Mouse (Mus musculus) adrenal gland, adult 8-10 months (tissue): ENCODE data around the gene Zdhhc3. TPM values are rescaled to one million over a fixed set of nuclear protein-coding genes. Genes with fewer than 3 reads are reported as not detected.

Source experiments
- DNase-seq: peaks from one replicate; pipeline ENCODE4 v3.0.0; 2022
- total RNA-seq, 4 experiments: library from RNA; stranded (reverse); gene quantifications; 2 replicates each; pipeline ENCODE4 v1.2.4; 2022

Gene Zdhhc3
- 10 to 100 TPM; 59.3 to 76.6 (median 71.0) TPM for total RNA-seq

DNA sequence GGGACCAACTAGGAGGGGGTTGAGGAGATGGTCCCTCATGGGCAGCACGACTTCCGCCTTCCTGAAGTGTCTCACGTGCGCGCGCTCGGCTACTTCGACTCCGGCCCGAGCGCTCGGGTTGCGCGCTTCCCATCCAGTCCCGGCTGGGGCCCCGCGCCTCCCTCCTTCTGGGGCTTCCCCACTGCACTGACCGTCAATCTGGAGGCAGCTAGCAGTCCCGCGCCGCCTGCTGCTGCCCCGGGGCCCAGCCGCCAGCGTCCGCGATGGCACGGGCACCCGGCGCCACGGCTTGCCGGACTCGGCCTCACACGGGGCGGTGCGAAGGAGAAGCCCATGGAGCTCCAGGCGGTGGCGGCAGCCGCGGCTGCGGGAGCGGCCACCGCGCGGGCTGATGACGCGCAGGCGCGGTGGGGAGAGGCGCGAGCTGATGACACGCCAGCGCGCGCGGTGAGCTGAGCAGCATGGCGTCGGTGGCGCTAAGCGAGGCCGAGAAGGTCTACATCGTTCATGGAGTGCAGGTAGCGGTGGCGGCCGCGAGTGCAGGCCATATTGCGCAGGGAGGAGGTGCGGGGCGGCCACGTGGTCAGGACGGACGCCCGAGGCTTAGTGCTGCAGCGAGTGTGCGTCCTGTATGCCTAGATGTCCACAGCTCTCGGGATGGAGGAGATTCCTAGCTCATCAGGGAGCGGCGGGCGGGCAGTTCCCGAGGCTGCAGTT, at the start of gene Zdhhc3, which contains the start of gene Exosc7:
Gene Zdhhc3 (minus strand): TSS at position 401 of the 717 bp plus-strand sequence.
Gene Exosc7 (plus strand): TSS at position 411 of the 717 bp plus-strand sequence.
- DNase-seq, result peak; percentile 79

DNA sequence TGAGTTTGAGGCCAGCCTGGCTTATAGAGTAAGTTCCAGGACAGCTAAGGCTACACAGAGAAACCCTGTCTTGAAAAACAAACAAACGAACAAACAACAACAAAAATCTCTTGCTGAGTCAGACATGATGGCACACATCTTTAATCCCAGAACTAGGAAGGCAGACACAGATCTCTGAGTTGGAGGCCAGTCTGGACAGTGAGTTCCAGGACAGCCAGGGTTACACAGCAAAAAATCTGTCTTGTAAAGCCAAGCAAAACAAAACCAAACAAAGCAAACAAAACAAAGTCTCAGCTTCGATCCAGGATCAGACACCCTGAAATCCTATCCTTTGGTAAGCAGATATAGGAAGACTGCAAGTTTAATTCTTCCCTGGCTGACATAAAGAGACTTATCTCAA, 48.8 kb upstream of the Zdhhc3 start:
- DNase-seq, result no peak

GRCm38 (mm10) chr9:123159330-123159729, 46.3 kb upstream of the Zdhhc3 start:
- peak; percentile 55 for DNase-seq

DNA sequence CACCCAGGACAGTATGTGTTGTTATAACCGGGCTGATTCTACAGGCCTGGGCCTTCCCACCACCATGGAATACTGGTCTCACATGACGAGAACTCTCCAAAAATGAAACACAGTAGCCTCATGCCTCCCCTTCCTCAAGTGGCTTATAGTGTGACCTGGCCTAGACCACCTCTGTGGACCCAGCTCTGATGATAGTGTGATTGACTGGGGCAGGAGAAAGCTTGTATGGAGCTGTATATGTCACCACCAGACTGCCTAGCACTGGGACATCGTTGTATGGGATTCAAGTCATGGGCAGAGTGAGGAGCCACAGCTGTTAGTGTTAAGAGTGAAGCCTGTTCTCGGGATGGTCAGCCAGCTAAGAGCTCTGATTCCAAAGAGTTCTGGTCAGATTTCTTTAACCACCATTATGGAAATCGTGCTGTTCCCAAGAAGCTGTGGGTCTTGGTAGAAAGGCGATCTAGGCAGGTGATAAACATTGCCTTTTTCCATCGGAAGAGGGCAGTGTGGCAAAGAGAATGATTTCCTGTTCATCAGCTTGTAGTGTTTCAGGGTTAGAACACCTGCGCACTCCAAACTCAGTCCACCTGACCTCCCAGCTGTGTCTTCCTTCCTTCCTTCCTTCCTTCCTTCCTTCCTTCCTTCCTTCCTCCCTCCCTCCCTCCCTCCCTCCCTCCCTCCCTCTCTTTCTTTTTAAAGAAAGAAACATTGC, 45.3 kb upstream of the Zdhhc3 start:
- no peak for DNase-seq

DNA sequence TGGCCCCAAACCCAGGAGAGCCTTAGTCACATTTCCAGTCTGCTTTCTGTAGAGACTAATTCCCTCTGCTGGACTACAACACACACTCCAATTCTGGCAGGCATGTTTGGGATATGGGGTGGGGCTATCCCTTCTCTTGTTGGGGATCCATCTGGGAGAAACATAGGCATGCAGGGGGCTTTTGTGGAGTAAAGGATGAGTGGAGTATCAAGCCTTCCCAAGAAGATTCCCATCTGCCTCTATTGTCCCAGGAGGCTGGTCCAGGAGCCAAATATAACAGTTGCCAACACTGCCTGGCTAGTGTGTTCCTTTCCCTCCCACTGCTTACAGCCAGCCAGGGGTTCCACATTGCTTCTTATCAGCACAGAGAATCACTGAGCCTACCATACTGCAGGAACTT, 44.7 kb upstream of the Zdhhc3 start:
- DNase-seq, result no peak

DNA sequence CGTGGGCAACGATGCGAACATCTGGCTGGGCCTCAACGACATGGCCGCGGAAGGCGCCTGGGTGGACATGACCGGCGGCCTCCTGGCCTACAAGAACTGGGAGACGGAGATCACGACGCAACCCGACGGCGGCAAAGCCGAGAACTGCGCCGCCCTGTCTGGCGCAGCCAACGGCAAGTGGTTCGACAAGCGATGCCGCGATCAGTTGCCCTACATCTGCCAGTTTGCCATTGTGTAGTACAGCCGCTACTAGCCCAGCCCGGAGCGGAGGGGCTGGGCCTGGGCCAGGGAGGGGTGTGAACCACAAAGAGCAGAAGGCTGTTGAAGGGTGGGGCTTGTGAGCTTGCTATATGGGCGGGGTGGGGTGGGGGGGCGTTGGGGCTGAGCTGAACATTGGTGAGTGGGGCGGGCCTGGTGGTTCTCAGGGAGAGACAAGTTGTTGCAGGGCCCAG, 43.9 kb upstream of the Zdhhc3 start:
- peak; percentile 33 for DNase-seq

- no peak for DNase-seq
Measured at GRCm38 (mm10) chr9:123153121-123153520, 40.1 kb upstream of the Zdhhc3 start.

- no peak for DNase-seq
Measured at GRCm38 (mm10) chr9:123152026-123152425, 39.0 kb upstream of the Zdhhc3 start.

DNA sequence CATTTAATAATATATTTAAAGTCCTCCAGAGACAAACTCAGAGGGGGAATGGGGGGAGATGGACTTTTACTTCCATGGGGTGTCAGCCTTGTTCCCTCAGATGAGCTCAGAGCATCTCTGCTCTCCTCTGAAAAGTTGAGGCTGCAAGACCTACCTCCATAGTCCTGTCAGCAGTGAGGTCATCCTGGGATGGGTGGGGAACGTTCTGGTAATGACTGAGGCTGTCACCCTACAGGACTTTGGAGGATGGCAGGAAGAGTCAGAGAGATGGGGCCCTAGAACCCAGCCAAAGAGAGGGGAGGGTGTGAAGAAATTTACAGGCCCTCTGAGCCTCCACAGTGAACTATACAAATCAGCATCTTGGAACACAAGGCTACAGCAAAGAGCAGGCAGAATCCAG, 38.6 kb upstream of the Zdhhc3 start:
- no peak for DNase-seq

DNA sequence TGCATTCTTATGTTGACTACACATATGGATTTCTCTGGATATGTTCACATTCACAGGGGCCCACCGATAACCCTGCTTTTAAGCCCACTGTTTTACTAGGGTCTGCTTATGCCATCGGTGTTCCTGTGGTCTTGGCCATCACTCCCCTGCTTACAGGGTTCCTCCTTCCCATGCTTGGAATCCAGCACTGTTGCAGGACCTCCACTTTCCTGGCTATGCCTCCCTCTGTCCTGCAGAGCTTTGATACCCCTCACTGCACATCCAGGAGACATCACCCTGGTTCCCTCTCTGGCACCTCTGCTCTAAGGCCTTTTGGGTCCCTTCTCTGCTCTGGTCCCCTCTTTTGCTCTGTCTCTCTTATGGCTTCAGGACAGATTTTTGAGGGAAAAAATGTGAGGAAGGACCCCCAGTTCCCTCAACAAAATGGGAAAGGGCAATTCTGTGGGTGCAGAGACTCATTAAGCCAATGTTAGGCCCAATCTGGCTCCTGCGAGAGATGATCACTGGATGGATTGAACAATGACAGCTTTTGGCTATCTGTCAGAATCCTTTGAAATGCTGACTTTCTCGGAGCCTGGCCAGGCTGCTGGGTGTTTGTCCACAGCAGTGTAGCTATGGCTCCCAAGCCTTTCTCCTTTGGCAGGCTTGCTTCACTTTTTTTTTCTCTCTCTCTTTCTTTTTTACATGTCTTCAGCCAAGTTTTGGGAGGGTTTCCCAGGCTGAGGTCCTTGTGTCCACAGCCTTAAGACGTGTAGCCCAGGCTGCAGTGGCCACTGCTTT, 37.4 kb upstream of the Zdhhc3 start, which contains the start of gene Clec3b:
Gene Clec3b (plus strand): TSS at position 706 of the 780 bp plus-strand sequence.
- DNase-seq, result no peak

GRCm38 (mm10) chr9:123148430-123148829, 35.4 kb upstream of the Zdhhc3 start:
- no peak for DNase-seq

GRCm38 (mm10) chr9:123139887-123140614, 27.0 kb upstream of the Zdhhc3 start:
- no peak for DNase-seq

DNA sequence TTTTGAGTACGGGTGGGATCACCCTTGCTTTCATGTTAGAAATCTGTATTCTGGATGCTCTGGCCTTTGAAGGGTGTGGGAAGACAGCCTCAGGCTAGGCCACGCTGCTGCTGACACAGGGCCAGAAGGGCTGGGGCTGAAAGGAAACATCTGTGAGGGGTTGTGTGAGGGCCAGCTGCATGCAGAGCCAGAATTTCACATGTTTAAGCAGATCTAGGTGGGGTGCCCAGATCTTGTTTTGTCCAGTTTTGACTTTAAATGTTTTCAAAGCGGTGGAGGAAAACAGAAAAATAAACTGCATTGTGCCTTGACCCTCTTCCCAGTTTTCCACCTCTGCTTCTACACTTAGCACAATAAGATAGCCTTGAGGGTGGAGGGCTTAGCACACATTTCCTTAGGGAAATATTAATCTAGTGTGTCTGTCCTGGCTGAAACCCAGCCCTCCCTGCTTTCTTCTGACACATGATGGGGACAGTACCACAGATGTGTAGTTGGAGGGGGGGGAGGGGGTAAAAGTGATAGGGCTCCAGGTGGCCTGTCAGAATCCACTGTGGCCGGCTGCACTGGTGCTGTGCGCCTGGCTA, 26.0 kb upstream of the Zdhhc3 start:
- DNase-seq, result no peak

- no peak for DNase-seq
Measured at GRCm38 (mm10) chr9:123136953-123137682, 24.1 kb upstream of the Zdhhc3 start.

GRCm38 (mm10) chr9:123132994-123133393, 20.0 kb upstream of the Zdhhc3 start:
- no peak for DNase-seq

DNA sequence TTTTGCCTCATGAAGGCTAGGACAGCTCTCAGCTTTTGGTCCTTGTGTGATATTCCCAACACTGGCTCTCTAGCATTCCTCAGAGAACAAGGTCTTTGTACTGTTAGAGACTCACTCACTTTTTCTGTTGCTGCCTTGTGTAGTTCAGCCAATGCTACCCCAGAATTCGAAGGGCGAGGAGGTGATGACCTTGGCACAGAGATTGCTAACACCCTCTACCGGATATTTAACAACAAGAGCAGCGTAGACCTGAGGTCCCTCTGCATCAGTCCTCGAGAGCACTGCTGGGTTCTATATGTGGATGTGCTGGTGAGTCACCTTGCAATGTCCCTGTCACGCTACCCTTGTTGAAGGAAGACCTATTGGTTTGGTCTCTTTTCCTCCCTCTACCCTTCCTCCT, 14.7 kb upstream of the Zdhhc3 start:
- no peak for DNase-seq

DNA sequence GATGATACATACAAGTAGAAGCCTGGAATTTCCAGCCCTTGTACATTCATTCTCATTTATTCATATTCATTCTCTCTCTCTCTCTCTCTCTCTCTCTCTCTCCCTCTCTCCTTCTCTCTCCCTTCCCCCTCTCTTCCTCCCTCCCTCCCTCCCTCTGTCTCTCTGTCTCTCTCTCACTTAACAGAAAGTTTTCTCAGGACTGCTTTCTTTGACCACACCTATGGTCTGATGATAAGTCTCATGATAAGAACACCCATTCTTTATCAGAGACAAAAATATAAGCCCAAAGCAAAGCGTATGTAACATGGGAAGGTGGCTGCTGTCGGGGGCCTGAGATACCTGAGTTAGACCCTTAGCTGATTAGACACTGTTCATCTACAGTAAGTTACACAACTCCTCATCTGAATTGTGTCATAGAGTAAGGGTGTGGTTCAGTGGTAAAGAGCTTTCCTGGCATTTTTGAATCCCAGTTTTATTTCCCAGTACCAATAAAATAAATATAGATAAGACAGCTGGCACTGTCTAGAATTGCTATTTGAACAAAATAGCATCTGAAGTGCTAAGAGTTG, 11.5 kb upstream of the Zdhhc3 start:
- DNase-seq, result no peak

DNA sequence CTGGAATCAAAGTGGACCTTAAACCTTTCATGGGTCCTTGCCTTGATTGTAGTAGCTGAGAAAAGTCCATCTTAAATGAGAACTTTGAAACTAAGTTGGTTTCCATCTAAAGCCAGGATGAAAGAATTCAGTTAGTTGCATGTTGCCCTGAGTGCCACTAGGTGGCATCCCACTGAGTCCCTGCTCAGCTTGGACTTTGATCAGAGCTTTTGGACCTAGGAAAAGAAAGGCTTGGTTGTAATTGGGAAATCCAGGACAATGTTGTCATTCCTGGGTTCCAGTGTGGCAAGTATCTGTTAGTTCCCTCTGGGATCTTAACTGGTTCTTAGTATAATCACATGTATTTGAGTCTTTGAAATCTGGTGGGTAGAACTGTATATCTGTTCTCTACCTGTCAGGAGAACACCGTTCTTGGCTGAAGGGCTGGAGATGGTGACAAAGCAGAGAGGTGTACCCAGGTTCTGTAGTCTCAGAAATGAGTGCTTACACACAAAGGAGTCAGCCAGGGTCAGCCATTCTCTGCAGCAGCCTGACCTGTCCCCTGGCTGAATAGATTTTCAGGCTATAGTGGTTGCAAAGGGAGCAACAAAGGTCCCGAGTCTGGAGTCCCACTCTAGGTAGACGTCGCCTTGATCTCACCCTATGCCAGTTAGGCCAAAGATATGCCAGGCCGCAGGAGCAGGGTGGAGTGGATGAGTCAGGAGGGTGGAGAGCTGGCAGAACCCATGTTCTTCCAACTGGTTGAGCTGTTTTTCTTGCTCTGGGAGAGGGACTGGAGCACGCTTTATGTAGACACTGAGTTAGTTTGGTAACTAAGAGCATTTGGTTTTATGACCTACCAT, 10.8 kb upstream of the Zdhhc3 start:
- no peak for DNase-seq

- DNase-seq, result no peak
Measured at GRCm38 (mm10) chr9:123123017-123123416, 10.0 kb upstream of the Zdhhc3 start.

DNA sequence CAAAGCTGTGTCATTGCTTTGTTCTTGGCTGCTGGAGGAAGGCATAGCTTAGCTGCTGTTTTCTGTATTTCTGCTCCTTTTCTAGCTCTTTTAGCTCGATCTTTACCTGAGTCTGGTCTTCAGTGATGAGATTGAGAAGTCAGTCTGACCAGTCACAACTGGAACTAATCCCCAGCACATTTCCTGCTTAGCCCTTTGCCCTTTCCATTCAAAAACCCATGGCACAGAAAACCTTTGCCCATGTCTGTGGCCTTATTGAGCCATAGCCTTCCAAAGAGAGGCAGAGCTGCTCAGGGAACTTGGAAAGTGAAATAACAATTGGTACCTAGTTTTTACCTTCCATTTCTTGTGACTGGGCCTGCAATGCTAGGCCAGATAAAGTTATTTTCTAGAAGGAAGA, 2.6 kb upstream of the Zdhhc3 start:
- DNase-seq, result no peak
